9 mouse cellular contexts compared by ENCODE assay signal in the genomic region with DNA sequence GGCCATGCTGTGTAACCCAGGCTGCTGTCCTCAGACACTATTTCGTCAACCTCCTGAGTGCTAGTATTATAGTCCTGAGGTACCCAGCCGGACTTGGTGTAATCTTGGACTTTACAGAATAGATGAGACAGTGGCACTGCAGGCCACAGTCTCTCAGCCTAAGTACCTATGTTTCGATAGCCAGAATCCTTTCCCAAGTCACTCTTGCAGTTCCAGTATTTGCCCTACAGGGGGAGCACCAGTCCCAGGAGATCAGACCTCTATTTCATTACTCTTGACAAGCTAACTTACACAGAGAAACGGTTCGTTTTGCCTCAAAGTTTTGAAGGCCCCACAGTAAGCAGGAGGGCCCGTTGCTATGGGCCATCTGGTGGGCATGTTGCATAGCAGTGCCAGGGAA. TPM values are rescaled to one million over a fixed set of nuclear protein-coding genes. Genes with fewer than 3 reads are reported as not detected.
A peak's percentile ranks its signal among the peaks of the same experiment; 100 is the strongest.
DNase-seq lines count a peak whose midpoint lies in the region; ATAC-seq and TF ChIP-seq lines count a peak whose summit lies in the region.
"Had no signal": no experiment of that assay in that cellular context is flagged by ENCODE, and none has a peak within 500 bp of the region (broad histone marks: within the 10 kb centered on the region; RNA-seq: fewer than 3 reads in every experiment).

No protein-coding gene starts in this region.

- H3K4me3 ChIP-seq in heart, embryonic 12.5 days: no peak overlapping the region
- no peak overlapping the region for H3K4me3 ChIP-seq in left cerebral cortex, adult 2 months
- H3K4me3 ChIP-seq: liver, embryonic 15.5 days had no signal

- WGBS in heart, embryonic 12.5 days: 34% methylated on average over 6 of the region's 6 CpGs

- H3K4me2 ChIP-seq in heart, embryonic 12.5 days: no peak overlapping the region
- H3K4me2 ChIP-seq: liver, embryonic 15.5 days had no signal

- no peak for ATAC-seq in heart, embryonic 12.5 days (ENCODE audit: insufficient number of reproducible peaks, low FRiP score)

- no peaks in the 10 kb centered on the region for H3K9me3 ChIP-seq in heart, embryonic 12.5 days (replicated peaks)
- H3K9me3 ChIP-seq: liver, embryonic 15.5 days had no signal

- no peak overlapping the region for H3K27ac ChIP-seq in heart, embryonic 12.5 days (ENCODE audit: poor library complexity, severe bottlenecking)
- no peak overlapping the region for H3K27ac ChIP-seq in left cerebral cortex, adult 2 months
- H3K27ac ChIP-seq: liver, embryonic 15.5 days had no signal

- no peaks in the 10 kb centered on the region; the same call in 1 of the 2 replicates for H3K27me3 ChIP-seq in heart, embryonic 12.5 days (replicated peaks)
- H3K27me3 ChIP-seq: liver, embryonic 15.5 days had no signal

- intact Hi-C loops in left cerebral cortex, adult 2 months (cut with DNase I): loop anchor here (2.0 kb wide), 1 partner anchor 350 kb away; no protein-coding TSS in a partner anchor

- no peaks in the 10 kb centered on the region for H3K36me3 ChIP-seq in heart, embryonic 12.5 days
- H3K36me3 ChIP-seq: liver, embryonic 15.5 days had no signal

- no peak overlapping the region for H3K9ac ChIP-seq in heart, embryonic 12.5 days
- H3K9ac ChIP-seq: liver, embryonic 15.5 days had no signal

- peak; percentile 84 for DNase-seq in heart, adult 11 months
- DNase-seq in CD4-positive helper T cell, adult 2 months (ENCODE audit: low read depth, low spot score): peak; percentile 5
- DNase-seq in adrenal gland, postnatal 10 days: peak; percentile 77
- peak; percentile 5 to 21 for DNase-seq in frontal cortex, postnatal 25 days (ENCODE audit: low spot score in 2 of 2)
- peak; percentile 31 for DNase-seq in left cerebral cortex, adult 2 months (ENCODE audit: extremely low spot score in 1 of 2, low spot score in 2 of 2)
- peak; percentile 29 to 40 for DNase-seq in right cerebral cortex, postnatal 10 days (ENCODE audit: low spot score in 2 of 2)
- no peak for DNase-seq in spleen, adult 18-20 months

- peak; percentile 66 for TF ChIP-seq CTCF in left cerebral cortex, adult 2 months (IDR thresholded peaks at IDR 0.05)

- H3K4me1 ChIP-seq in heart, embryonic 12.5 days (replicated peaks): no peaks in the 10 kb centered on the region; the same call in 1 of the 2 replicates
- H3K4me1 ChIP-seq: liver, embryonic 15.5 days had no signal

RNA-seq across cellular contexts. Expression of gene Cyp2b19, which starts 21.5 kb away (rescaled TPM):
- not detected in 2 replicates for polyA plus RNA-seq in heart, embryonic 12.5 days (2016; fragmentation: Nextera tagmentation; extraction: Ambion mirVana)
- total RNA-seq in adrenal gland, postnatal 10 days (2021): not detected
- not detected for total RNA-seq in left cerebral cortex, adult 2 months (2021)
- polyA plus RNA-seq: liver, embryonic 15.5 days had no signal

RNA-seq across cellular contexts. Expression of gene Cyp2g1, which starts 30.2 kb away (rescaled TPM):
- polyA plus RNA-seq in heart, embryonic 12.5 days (2016; fragmentation: Nextera tagmentation; extraction: Ambion mirVana): not detected in 2 replicates
- total RNA-seq in adrenal gland, postnatal 10 days (2021): 1 to 10 TPM; 1.8 to 2.9 TPM
- total RNA-seq in left cerebral cortex, adult 2 months (2021): not detected
- polyA plus RNA-seq: liver, embryonic 15.5 days had no signal

RNA-seq across cellular contexts. Expression of gene Cyp2a5, which starts 56.6 kb away (rescaled TPM):
- not detected in 2 replicates for polyA plus RNA-seq in heart, embryonic 12.5 days (2016; fragmentation: Nextera tagmentation; extraction: Ambion mirVana)
- 1 to 10 TPM; 2.0 to 6.2 TPM for total RNA-seq in adrenal gland, postnatal 10 days (2021)
- total RNA-seq in left cerebral cortex, adult 2 months (2021): not detected

Comparison
In these comparisons a context has a peak if more than half of its experiments do, and no peak if none do; other contexts are left out.
1. DNase-seq: peak in heart, adult 11 months (single experiment), CD4-positive helper T cell, adult 2 months (single experiment), adrenal gland, postnatal 10 days (single experiment), frontal cortex, postnatal 25 days (2 of 2), left cerebral cortex, adult 2 months (2 of 2) and right cerebral cortex, postnatal 10 days (2 of 2); none in spleen, adult 18-20 months (0 of 2).